Mouse (Mus musculus) small intestine, adult 2 months (tissue): ENCODE data around the gene Kcnmb2.

Source experiments
- CTCF ChIP-seq: fragments of 200-500 bp; IDR thresholded peaks from 2 replicates; pipeline ENCODE4 v1.5.1; 2012; ENCODE audit warnings: low read depth, mild to moderate bottlenecking, control low read depth, inconsistent platforms, low read length, moderate library complexity, mixed read lengths; ENCODE audit not compliant: insufficient replicate concordance, insufficient read length; ENCODE audit errors: extremely low read depth
- POLR2A ChIP-seq: fragments of 200-500 bp; IDR thresholded peaks from 2 replicates; pipeline ENCODE4 v1.6.1; 2012; ENCODE audit warnings: low read depth, mild to moderate bottlenecking, control low read depth, inconsistent platforms, low read length, moderate library complexity

DNA sequence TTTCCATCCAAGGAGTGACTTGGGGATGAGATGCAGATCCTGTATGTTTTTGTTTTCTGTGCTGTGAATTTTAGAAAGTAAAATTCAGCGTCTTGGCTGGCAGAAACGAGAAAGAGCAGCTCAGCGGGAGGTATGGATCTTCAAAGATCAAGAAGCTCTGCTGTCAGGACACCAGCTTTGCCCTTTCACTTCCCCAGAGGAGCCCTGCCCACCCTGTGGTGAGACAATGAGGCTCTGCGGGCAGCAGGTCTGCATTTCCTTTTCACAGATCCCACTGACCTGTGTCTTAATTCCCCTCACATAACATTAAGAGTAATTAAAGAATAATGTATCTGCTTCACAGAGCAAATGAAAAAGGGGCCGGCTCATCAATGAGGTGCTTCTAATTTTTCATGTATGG is 226.1 kb downstream of the Kcnmb2 start:
- TF ChIP-seq POLR2A (no peak), CTCF (no peak)
